ENCODE assay signal across 8 mouse cellular contexts in the genomic region with DNA sequence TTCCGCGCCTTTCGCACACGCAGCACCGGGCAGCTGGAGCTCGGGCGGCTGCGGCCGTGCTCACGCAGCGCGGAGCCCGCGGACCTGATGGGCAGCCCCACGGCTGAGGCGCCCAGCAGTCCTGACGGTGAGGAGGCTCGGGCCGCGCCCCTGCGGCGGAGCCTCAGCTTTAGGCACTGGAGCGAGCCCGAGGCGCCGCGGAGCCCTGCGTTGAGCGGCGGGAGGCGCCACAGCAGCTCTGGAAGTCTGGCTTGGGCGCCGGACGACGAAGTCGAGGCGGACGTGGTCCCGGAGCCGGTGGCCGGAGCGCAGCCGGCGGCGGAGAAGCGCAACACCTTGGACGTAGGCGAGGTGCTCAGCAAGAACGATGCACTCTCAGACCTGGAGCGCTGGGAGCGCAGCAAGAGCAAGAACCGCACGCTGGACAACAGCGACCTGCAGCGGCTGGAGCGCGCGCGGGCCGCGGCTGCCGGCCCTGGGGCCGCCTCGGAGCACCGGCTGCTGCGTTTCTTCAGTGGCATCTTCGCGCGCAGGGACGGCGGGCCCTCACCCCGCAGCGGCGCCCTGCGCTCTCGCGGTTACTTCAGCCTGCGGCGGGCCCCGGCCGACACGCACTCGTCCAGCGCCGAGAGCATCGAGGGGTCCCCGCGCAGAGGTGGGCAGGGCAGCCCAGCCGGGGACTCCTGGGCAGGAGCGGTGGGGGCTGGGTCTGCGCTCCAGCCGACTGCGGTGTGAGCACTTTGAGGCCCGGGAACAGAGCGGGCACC.
DNase-seq lines count a peak whose midpoint lies in the region; ATAC-seq lines count a peak whose summit lies in the region.

No protein-coding gene starts in this region.

- peak overlapping the region; percentile 67 for H3K4me3 ChIP-seq in intestine, embryonic 15.5 days (replicated peaks)
- peak overlapping the region; percentile 61 for H3K4me3 ChIP-seq in liver, embryonic 12.5 days
- H3K4me3 ChIP-seq in neural tube, embryonic 11.5 days (ENCODE audit: low read depth, low read length), result peak overlapping the region; percentile 73

- H3K9me3 ChIP-seq in intestine, embryonic 15.5 days, result no peaks in the 10 kb centered on the region
- H3K9me3 ChIP-seq in liver, embryonic 12.5 days (replicated peaks), result no peaks in the 10 kb centered on the region
- H3K9me3 ChIP-seq in neural tube, embryonic 11.5 days (ENCODE audit: control insufficient read depth, low read length), result no peaks in the 10 kb centered on the region

- ATAC-seq in intestine, embryonic 15.5 days, result peak; percentile 59
- 0 out of 2 replicates have a peak, but pooled peaks have one; percentile 14 for ATAC-seq in liver, embryonic 12.5 days
- peak; percentile 45 for ATAC-seq in neural tube, embryonic 11.5 days (ENCODE audit: insufficient read depth, low FRiP score, low TSS enrichment)

- H3K4me1 ChIP-seq in intestine, embryonic 15.5 days (replicated peaks), result peaks cover 25% of the 10 kb centered on the region
- peaks cover 30% of the 10 kb centered on the region for H3K4me1 ChIP-seq in liver, embryonic 12.5 days
- H3K4me1 ChIP-seq in neural tube, embryonic 11.5 days (ENCODE audit: control insufficient read depth, insufficient read depth, low read length), result peaks cover 27% of the 10 kb centered on the region

- H3K9ac ChIP-seq in intestine, embryonic 15.5 days, result peak overlapping the region; percentile 61
- 0 out of 2 replicates have a peak overlapping the region, but pooled peaks have one; percentile 7 for H3K9ac ChIP-seq in liver, embryonic 12.5 days
- peak overlapping the region; percentile 75 for H3K9ac ChIP-seq in neural tube, embryonic 11.5 days (ENCODE audit: low read length)

- no peaks in the 10 kb centered on the region for H3K36me3 ChIP-seq in intestine, embryonic 15.5 days
- H3K36me3 ChIP-seq in liver, embryonic 12.5 days, result no peaks in the 10 kb centered on the region
- H3K36me3 ChIP-seq in neural tube, embryonic 11.5 days (ENCODE audit: control insufficient read depth, insufficient read depth, low read length), result no peaks in the 10 kb centered on the region

- H3K27ac ChIP-seq in intestine, embryonic 15.5 days, result no peak overlapping the region
- H3K27ac ChIP-seq in liver, embryonic 12.5 days, result no peak overlapping the region
- H3K27ac ChIP-seq in neural tube, embryonic 11.5 days (ENCODE audit: low read depth, low read length), result peak overlapping the region; percentile 92

- H3K27me3 ChIP-seq in intestine, embryonic 15.5 days (replicated peaks), result peaks cover 8% of the 10 kb centered on the region; the same call in 1 of the 2 replicates
- peaks cover 59% of the 10 kb centered on the region for H3K27me3 ChIP-seq in liver, embryonic 12.5 days (replicated peaks)
- H3K27me3 ChIP-seq in neural tube, embryonic 11.5 days (ENCODE audit: control insufficient read depth, insufficient read depth, low read length), result peaks cover 5% of the 10 kb centered on the region; the same call in 1 of the 2 replicates

- peak; percentile 35 for DNase-seq in ovary, postnatal 10 days (ENCODE audit: low spot score)
- no peak for DNase-seq in ovary, adult 18-20 months (ENCODE audit: low spot score)
- DNase-seq in cerebellum, postnatal 25 days, result peak; percentile 78 to 81
- DNase-seq in gastrocnemius, postnatal 14 days, result peak; percentile 75
- peak; percentile 80 for DNase-seq in neural tube, embryonic 11.5 days (ENCODE audit: low spot score)
- peak; percentile 55 for DNase-seq in yolk sac, embryonic 10.5 days (ENCODE audit: low spot score)

- H3K4me2 ChIP-seq in intestine, embryonic 15.5 days (replicated peaks), result peak overlapping the region; percentile 100
- H3K4me2 ChIP-seq in liver, embryonic 12.5 days, result peak overlapping the region; percentile 84
- H3K4me2 ChIP-seq in neural tube, embryonic 11.5 days (ENCODE audit: low read depth), result peak overlapping the region; percentile 100

- WGBS in intestine, embryonic 15.5 days, result under 1% methylated on average over 86 of the region's 95 CpGs
- 1% methylated on average over 84 of the region's 95 CpGs for WGBS in liver, embryonic 12.5 days (ENCODE audit: insufficient replicate concordance)
- under 1% methylated on average over 95 of the region's 95 CpGs for WGBS in neural tube, embryonic 11.5 days

- intact Hi-C loops in gastrocnemius, postnatal 14 days (cut with DNase I; ENCODE audit: low total_unique reads), result loop anchor here (5.0 to 10.0 kb wide), 2 partner anchors 54 to 346 kb away; no protein-coding TSS in a partner anchor

Comparison
In these comparisons a context has a peak if more than half of its experiments do, and no peak if none do; other contexts are left out.
1. H3K9ac ChIP-seq: peak in every context shown above with its lines; median percentile 75 in neural tube, embryonic 11.5 days; 61 in intestine, embryonic 15.5 days; 7 in liver, embryonic 12.5 days.